Mouse (Mus musculus) hindbrain, embryonic 12.5 days (tissue): Measurements from ENCODE around the gene Ddr2. TPM values are rescaled to one million over a fixed set of nuclear protein-coding genes. Genes with fewer than 3 reads are reported as not detected.
A peak's percentile ranks its signal among the peaks of the same experiment; 100 is the strongest.

Source experiments
- ATAC-seq: fragments of 200-750 bp; cut with Nextera tagmentation; 2 replicates; pipeline ENCODE4 v1.8.0; 2017; ENCODE audit warnings: moderate TSS enrichment; ENCODE audit not compliant: low FRiP score
- H3K27ac ChIP-seq: fragments of 300-500 bp; sonication (generic); 2 replicates; pipeline ENCODE4 v1.5.1; 2016; ENCODE audit warnings: mild to moderate bottlenecking
- H3K27me3 ChIP-seq: fragments of 300-500 bp; sonication (generic); 2 replicates; pipeline ENCODE4 v1.6.1; 2016; ENCODE audit warnings: mild to moderate bottlenecking
- H3K36me3 ChIP-seq: fragments of 300-500 bp; sonication (generic); 2 replicates; pipeline ENCODE4 v1.6.1; 2016; ENCODE audit warnings: mild to moderate bottlenecking
- H3K4me1 ChIP-seq: fragments of 300-500 bp; sonication (generic); 2 replicates; pipeline ENCODE4 v1.6.1; 2016
- H3K4me2 ChIP-seq: fragments of 300-500 bp; sonication (generic); replicated peaks from 2 replicates; pipeline ENCODE4 v1.6.1; 2016; ENCODE audit warnings: mild to moderate bottlenecking
- H3K4me3 ChIP-seq: fragments of 300-500 bp; sonication (generic); 2 replicates; pipeline ENCODE4 v1.5.1; 2016; ENCODE audit warnings: mild to moderate bottlenecking
- H3K9ac ChIP-seq: fragments of 300-500 bp; sonication (generic); 2 replicates; pipeline ENCODE4 v1.6.1; 2016; ENCODE audit warnings: mild to moderate bottlenecking, moderate library complexity
- H3K9me3 ChIP-seq: fragments of 300-500 bp; sonication (generic); replicated peaks from 2 replicates; pipeline ENCODE4 v1.6.1; 2016; ENCODE audit warnings: mild to moderate bottlenecking
- WGBS: fragments of 180-500 bp; shearing (Covaris S2); methylation state at CpG from one replicate; pipeline ENCODE4 v1.1.7; 2016; 5-methylcytosine and 5-hydroxymethylcytosine counted together
- polyA plus RNA-seq: library from polyadenylated mRNA; unstranded; fragments of >200 nt; fragmentation: Nextera tagmentation; extraction: Ambion mirVana; gene quantifications from 2 replicates; pipeline ENCODE4 v1.2.1, GENCODE M21; 2016

The Ddr2 gene
- polyA plus RNA-seq, 1 experiment from 2014 or later = 42.1 TPM

DNA sequence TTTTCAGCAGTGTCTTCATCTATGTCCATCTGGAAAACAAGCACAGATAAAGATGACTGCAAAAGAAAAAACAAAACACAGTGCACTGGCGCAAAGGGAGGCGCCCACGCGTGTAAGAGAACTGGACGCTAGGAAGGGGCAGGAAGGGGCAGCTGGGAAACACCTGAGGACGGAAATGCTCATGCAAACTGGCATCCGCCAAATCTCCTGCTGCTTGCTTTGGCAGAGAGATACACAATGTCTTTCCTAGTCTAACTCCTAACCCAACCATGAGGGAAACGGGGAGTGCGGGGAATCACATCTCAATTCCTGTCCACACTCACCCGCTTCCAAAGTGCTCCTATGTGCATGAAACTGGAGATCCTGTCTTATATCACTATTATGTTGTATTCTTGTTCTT, 157.5 kb downstream of the Ddr2 start:
- 96% methylated on average over 10 of the region's 10 CpGs for WGBS

DNA sequence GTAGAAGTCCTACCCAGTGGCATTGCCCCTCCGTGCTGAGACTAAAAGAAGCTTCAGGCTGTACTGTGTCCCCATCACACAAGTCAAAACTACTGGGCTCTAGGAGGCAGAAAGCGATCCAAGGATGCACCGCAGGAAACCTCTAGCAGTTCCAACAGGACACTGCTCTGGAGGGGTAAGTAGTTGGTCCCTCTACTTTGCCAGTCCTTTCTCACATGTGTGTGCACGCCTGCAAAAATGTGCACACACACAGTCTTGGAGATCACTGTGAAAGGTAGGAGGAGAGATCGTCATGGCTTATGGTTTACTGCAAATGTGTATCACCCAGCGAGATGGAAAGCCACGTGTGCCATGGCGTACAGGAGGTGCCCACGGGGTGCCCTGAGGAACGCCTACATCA, 157.9 kb downstream of the Ddr2 start:
- no peak overlapping the region for H3K4me3 ChIP-seq
- H3K27ac ChIP-seq = no peak overlapping the region
- no peaks in the 10 kb centered on the region for H3K9me3 ChIP-seq
- H3K9ac ChIP-seq = no peak overlapping the region
- no peaks in the 10 kb centered on the region for H3K4me1 ChIP-seq
- peaks cover 63% of the 10 kb centered on the region for H3K36me3 ChIP-seq
- 96% methylated on average over 10 of the region's 10 CpGs for WGBS
- no peaks in the 10 kb centered on the region for H3K27me3 ChIP-seq
- no peak for ATAC-seq
- no peak overlapping the region for H3K4me2 ChIP-seq

More for the DNA sequence above, 157.5 kb downstream of the Ddr2 start:
- Histone ChIP-seq H3K4me3 (no peak overlapping the region), H3K36me3 (peaks cover 68% of the 10 kb centered on the region), H3K4me1 (no peaks in the 10 kb centered on the region), H3K9ac (no peak overlapping the region), H3K27me3 (no peaks in the 10 kb centered on the region), H3K27ac (no peak overlapping the region), H3K9me3 (no peaks in the 10 kb centered on the region), H3K4me2 (no peak overlapping the region)
- ATAC-seq = no peak

DNA sequence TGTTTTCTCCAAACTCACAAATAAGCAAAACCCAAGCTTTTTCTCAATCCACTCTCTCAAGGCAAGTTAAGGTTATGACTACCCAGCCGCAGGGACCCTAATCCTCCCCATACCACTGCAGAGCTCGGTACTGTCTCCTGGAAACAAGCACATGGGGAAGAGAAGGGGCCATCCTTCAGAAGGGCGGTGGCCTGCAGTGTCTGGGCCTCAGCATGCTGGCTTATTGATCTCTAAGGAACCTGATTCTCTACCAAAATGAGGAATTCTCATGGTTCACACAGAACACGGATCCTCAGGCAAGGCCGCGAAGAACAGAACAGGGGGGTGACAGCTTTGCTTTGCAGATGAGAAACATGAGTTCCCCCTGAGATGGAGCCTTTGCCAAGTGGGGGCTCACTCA, 159.0 kb downstream of the Ddr2 start:
- no peaks in the 10 kb centered on the region for H3K4me1 ChIP-seq
- H3K36me3 ChIP-seq = peaks cover 57% of the 10 kb centered on the region
- no peak overlapping the region for H3K4me2 ChIP-seq
- no peaks in the 10 kb centered on the region for H3K9me3 ChIP-seq
- H3K27ac ChIP-seq = no peak overlapping the region
- 96% methylated on average over 6 of the region's 6 CpGs for WGBS
- H3K4me3 ChIP-seq = no peak overlapping the region
- H3K9ac ChIP-seq = no peak overlapping the region
- ATAC-seq = no peak
- no peaks in the 10 kb centered on the region for H3K27me3 ChIP-seq

DNA sequence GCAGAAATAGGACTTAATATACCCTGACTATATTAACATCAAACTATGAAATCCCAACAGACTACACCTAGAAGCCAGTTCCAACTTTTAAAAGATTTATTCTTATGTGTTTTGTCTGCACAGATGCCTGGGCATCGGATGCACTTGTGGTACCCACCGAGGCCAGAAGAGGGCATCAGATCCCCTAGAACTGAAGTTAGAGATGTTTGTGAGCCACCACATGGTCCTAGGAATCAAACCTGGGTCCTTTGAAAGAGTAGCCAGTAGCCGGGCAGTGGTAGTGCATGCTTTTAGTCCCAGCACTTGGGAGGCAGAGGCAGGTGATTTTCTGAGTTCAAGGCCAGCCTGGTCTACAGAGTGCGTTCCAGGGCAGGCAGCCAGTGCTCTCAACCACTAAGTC, 159.9 kb downstream of the Ddr2 start:
- 92% methylated on average over 4 of the region's 4 CpGs for WGBS
- no peak overlapping the region for H3K4me3 ChIP-seq
- H3K36me3 ChIP-seq = peaks cover 48% of the 10 kb centered on the region
- no peak overlapping the region for H3K27ac ChIP-seq
- H3K27me3 ChIP-seq = no peaks in the 10 kb centered on the region
- H3K9me3 ChIP-seq = no peaks in the 10 kb centered on the region
- H3K4me1 ChIP-seq = no peaks in the 10 kb centered on the region
- no peak for ATAC-seq
- no peak overlapping the region for H3K4me2 ChIP-seq
- H3K9ac ChIP-seq = no peak overlapping the region

DNA sequence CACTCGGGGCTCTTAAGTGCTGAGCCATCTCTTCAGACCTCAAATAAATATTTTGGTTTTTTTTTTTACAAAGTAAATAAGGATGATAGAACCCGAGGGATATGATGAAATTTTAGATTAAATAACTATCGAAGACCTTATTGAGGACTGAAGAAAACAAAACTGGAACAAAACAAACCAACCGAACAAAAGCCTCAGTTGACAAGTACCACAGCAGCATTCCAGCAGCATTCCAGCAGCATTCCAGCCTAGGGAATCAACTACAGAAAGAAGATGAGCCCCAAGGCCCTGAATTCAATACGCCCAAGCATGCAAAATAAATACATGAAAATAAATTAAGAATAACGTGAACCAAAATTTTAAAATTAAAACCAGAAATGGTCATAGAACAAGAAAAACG, 160.6 kb downstream of the Ddr2 start:
- Histone ChIP-seq H3K9ac (no peak overlapping the region), H3K4me1 (no peaks in the 10 kb centered on the region), H3K36me3 (peaks cover 41% of the 10 kb centered on the region), H3K27me3 (no peaks in the 10 kb centered on the region), H3K27ac (no peak overlapping the region), H3K4me2 (no peak overlapping the region), H3K9me3 (no peaks in the 10 kb centered on the region), H3K4me3 (no peak overlapping the region)
- 72% methylated on average over 7 of the region's 7 CpGs for WGBS
- no peak for ATAC-seq

DNA sequence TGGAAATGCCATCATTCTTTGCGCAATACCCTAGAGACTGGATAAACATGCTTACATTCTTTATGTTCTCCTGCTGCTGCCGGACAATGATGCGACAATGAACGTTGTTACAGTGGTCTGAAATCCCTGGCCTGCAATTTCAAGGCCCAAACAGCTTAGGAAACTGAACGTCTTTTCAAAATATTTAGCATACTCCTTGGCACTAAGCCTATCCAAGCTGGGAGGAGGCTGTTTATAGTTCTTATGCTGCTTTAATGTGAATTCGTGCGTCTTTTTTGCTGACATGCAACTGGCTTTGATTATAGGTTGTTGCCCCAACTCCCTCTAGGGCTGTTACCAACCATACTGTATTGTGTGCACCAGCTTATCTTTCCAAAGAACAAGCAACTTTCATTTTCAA, 161.7 kb downstream of the Ddr2 start:
- Histone ChIP-seq H3K4me3 (no peak overlapping the region), H3K27ac (no peak overlapping the region), H3K9ac (no peak overlapping the region), H3K4me1 (no peaks in the 10 kb centered on the region), H3K9me3 (no peaks in the 10 kb centered on the region; the same call in 1 of the 2 replicates), H3K4me2 (no peak overlapping the region), H3K27me3 (no peaks in the 10 kb centered on the region), H3K36me3 (peaks cover 32% of the 10 kb centered on the region)
- WGBS = 82% methylated on average over 7 of the region's 7 CpGs
- ATAC-seq = no peak

DNA sequence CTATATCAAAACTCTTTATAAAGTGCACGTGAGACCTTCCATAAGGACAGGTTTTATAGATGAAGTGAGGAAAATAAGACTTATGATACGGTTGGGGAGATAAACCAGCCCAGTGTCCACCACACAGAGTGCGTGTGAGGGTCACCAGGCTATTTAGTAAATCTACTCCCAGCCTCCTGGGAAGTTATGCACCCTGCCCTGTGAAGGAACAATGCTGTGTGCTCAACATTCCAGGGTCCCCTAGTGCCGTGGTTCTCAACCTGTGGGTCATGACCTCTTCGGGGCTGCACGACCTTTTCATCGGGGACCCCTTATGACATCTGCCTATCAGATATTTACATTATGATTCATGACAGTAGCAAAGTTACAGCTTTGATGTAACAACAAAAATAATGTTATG, 162.3 kb downstream of the Ddr2 start:
- H3K9me3 ChIP-seq = no peaks in the 10 kb centered on the region; the same call in 1 of the 2 replicates
- H3K27ac ChIP-seq = no peak overlapping the region
- no peaks in the 10 kb centered on the region for H3K27me3 ChIP-seq
- 69% methylated on average over 7 of the region's 7 CpGs for WGBS
- no peak overlapping the region for H3K9ac ChIP-seq
- H3K4me3 ChIP-seq = no peak overlapping the region
- peaks cover 27% of the 10 kb centered on the region for H3K36me3 ChIP-seq
- no peaks in the 10 kb centered on the region for H3K4me1 ChIP-seq
- ATAC-seq = no peak
- H3K4me2 ChIP-seq = no peak overlapping the region

DNA sequence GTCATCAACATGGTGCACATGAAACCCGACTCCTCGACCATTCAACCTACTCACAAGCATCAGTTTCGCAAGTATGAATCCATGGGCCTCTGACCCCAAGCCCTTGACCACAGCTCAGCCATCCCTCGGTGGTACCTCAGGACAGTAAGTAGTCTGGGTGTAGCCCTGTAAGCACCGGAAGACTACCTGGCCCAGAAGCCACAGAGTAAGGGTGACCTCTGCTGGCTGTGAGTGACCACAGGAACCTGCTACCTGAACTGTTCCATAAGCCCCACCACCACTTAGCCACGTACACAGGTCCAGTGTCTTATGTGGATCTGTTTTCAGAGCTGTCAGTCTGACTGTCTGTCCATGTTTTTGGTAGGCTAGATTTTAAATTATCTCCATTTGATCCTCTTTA, 162.9 kb downstream of the Ddr2 start:
- Histone ChIP-seq H3K4me2 (no peak overlapping the region), H3K9ac (no peak overlapping the region), H3K27me3 (no peaks in the 10 kb centered on the region), H3K4me3 (no peak overlapping the region), H3K27ac (no peak overlapping the region), H3K9me3 (no peaks in the 10 kb centered on the region; the same call in 1 of the 2 replicates), H3K4me1 (no peaks in the 10 kb centered on the region), H3K36me3 (peaks cover 20% of the 10 kb centered on the region)
- no peak for ATAC-seq
- WGBS = 78% methylated on average over 6 of the region's 6 CpGs

DNA sequence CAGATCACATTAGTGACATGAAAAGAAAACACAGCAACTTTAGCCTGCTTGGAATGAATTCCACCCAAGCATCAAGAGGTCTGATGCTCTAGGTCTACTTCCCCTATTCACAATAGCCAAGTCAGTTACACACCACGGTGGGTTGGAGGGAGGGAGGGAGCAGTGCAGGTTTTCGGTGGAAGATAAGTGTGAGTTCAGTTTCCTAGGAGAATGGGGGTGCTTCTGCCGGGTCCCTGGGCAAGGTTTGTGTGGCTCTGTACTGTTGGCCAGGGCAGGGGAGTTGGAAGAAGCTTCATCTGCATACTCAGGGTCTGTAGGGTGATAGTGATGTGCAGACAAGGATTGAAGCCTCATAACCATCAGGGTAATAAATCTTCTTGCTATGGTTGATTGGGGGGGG, 164.6 kb downstream of the Ddr2 start:
- Histone ChIP-seq H3K4me3 (no peak overlapping the region), H3K4me1 (no peaks in the 10 kb centered on the region), H3K27me3 (no peaks in the 10 kb centered on the region), H3K27ac (no peak overlapping the region), H3K4me2 (no peak overlapping the region), H3K9me3 (no peaks in the 10 kb centered on the region; the same call in 1 of the 2 replicates), H3K36me3 (peaks cover 6% of the 10 kb centered on the region), H3K9ac (no peak overlapping the region)
- ATAC-seq = no peak
- 79% methylated on average over 3 of the region's 3 CpGs for WGBS

DNA sequence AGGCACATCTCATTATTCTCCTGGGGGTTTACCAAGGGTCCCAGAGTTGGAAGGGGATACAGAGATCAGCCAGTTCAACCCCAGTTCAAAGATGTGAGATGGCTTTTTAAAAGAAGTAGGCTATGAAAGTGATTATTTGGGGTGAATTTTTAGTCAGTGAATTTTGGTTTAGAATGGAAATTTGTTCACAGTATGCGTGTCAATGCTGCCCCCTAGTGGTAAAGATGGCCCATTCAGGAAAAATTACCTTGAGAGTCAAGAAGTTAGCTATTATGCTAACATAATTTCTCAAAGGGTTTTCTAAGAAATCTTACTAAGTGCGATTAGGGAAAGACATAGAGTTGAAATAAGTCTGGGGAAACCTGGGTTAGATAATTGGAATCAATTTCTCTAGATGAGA, 171.2 kb downstream of the Ddr2 start:
- Histone ChIP-seq H3K4me2 (no peak overlapping the region), H3K9ac (no peak overlapping the region), H3K9me3 (no peaks in the 10 kb centered on the region), H3K4me1 (no peaks in the 10 kb centered on the region), H3K36me3 (no peaks in the 10 kb centered on the region), H3K27me3 (no peaks in the 10 kb centered on the region), H3K27ac (no peak overlapping the region), H3K4me3 (no peak overlapping the region)
- ATAC-seq = no peak
- 3% methylated on average over 2 of the region's 2 CpGs for WGBS

DNA sequence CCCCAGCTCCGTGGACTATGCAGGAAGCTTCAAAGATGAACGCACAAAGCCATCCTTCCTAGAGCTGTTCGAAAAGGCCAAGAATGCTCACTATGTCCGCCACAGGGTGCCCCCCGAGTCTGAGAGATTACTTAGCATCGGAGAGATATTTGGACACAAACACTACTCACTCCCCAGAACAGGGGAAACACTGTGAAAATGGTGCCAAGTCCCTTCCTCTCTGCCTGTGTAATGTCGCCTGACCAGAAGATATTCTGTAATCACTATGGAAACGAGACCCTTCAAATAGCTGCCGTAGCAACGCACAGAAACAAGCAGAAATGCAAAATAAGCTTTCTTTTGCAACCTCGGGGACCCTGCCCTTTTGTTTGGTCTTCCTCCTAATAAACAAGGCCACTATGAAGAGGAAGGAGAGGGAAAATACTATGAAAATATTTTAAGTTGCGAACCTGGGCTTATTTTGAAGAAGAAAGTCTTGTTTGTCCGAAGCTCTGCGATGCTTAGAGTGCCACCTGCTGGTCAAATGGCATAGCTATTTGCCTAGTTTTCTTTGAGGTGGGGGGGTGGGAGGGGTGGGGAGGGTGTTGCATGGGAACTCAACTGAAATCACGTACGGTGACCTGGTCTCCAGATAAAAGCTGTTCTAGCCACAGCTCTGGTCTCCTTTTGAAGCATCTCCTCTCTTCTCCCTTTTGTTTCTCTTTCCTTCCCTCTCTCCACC, 176.4 kb downstream of the Ddr2 start:
- Histone ChIP-seq H3K9ac (no peak overlapping the region), H3K36me3 (no peaks in the 10 kb centered on the region), H3K4me2 (peak overlapping the region; percentile 39), H3K27me3 (no peaks in the 10 kb centered on the region), H3K4me3 (0 out of 2 replicates have a peak overlapping the region, but pooled peaks have one; percentile 9), H3K4me1 (peaks cover 9% of the 10 kb centered on the region; the same call in 1 of the 2 replicates), H3K27ac (peak overlapping the region; percentile 67), H3K9me3 (no peaks in the 10 kb centered on the region)
- WGBS = 44% methylated on average over 16 of the region's 16 CpGs
- ATAC-seq = peak; percentile 77

DNA sequence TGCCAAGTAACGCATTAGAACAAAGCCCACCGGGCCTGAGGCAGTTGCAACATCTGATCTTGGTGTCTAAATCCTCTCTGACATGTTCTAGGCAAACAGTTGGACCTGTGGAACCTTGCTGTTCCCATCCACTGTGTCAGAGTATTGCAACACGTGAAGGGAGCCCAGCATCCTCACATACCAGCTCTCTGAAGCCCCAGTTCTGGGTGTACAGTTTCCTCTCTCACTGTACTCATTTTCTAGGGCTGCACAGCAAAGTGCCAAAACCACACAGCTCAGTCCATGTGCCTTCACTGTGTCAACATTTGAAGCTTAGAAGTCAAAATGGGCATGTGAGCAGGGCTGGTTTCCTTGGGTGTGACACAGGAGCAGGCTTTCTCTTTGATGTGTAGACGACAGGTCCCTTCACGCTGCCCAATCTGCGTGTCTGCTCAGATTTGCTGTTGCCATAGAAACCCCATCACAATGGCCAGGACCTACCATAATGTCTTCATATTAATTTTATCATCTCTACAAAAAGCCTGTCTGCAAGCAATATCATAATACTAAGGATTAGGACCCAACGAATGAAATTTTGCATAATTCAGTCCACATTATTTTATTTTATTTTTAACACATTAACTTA, 178.3 kb downstream of the Ddr2 start:
- Histone ChIP-seq H3K4me2 (no peak overlapping the region), H3K9ac (no peak overlapping the region), H3K9me3 (no peaks in the 10 kb centered on the region), H3K4me3 (no peak overlapping the region), H3K4me1 (peaks cover 14% of the 10 kb centered on the region; the same call in 1 of the 2 replicates), H3K27me3 (no peaks in the 10 kb centered on the region), H3K36me3 (no peaks in the 10 kb centered on the region), H3K27ac (no peak overlapping the region)
- WGBS = 72% methylated on average over 7 of the region's 7 CpGs
- no peak for ATAC-seq

DNA sequence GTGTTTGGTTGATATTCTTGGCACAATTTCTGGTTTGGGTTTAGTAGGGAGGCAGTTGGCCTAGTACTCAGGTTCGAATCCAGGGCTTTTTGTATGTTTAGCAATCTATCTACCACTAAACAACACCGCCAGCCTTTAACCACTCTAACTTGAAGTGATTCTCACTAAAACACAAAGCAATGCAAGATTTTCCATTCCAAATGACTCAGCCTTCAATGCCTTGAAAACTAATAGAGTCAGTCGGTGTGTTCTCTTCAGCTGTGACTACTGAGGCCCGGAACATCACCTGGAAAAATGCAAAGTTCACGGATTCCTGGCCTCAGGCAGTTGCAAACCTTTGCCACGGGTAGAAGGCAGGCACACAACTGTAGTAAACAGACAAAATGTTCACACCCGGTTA, 178.9 kb downstream of the Ddr2 start:
- Histone ChIP-seq H3K4me1 (peaks cover 14% of the 10 kb centered on the region; the same call in 1 of the 2 replicates), H3K9ac (no peak overlapping the region), H3K36me3 (no peaks in the 10 kb centered on the region), H3K4me2 (no peak overlapping the region), H3K27me3 (no peaks in the 10 kb centered on the region), H3K27ac (no peak overlapping the region), H3K9me3 (no peaks in the 10 kb centered on the region), H3K4me3 (no peak overlapping the region)
- 86% methylated on average over 7 of the region's 7 CpGs for WGBS
- no peak for ATAC-seq
